Mouse (Mus musculus) forebrain, embryonic 11.5 days (tissue): ENCODE measurements at regions not wholly inside any gene's neighbourhood (a gene's known extent, or its start where the extent isn't known, plus 50 kb on each side); places are given as distances from the start of the nearest gene placed in this dataset.

ENCODE experiments used
- ATAC-seq: fragments of 200-750 bp; cut with Nextera tagmentation; replicated peaks from 2 replicates; pipeline ENCODE4 v1.8.0; 2017; ENCODE audit warnings: moderate TSS enrichment; ENCODE audit not compliant: low FRiP score
- DNase-seq: peaks from one replicate; pipeline ENCODE4 v3.0.0-alpha.2; 2017; ENCODE audit warnings: low spot score
- H3K27ac ChIP-seq: fragments of 300-500 bp; sonication (generic); 2 replicates; pipeline ENCODE4 v1.5.1; 2014; ENCODE audit warnings: low read depth, low read length
- H3K27me3 ChIP-seq: fragments of 300-500 bp; sonication (generic); 2 replicates; pipeline ENCODE4 v1.6.1; 2014; ENCODE audit warnings: mild to moderate bottlenecking, low read length, mixed read lengths; ENCODE audit not compliant: control insufficient read depth, insufficient read depth
- H3K36me3 ChIP-seq: fragments of 300-500 bp; sonication (generic); 2 replicates; pipeline ENCODE4 v1.6.1; 2014; ENCODE audit warnings: mild to moderate bottlenecking, low read length, moderate library complexity, mixed read lengths; ENCODE audit not compliant: control insufficient read depth, insufficient read depth
- H3K4me1 ChIP-seq: fragments of 300-500 bp; sonication (generic); replicated peaks from 2 replicates; pipeline ENCODE4 v1.6.1; 2014; ENCODE audit warnings: low read length, mixed read lengths; ENCODE audit not compliant: control insufficient read depth, insufficient read depth
- H3K4me2 ChIP-seq: fragments of 300-500 bp; sonication (generic); 2 replicates; pipeline ENCODE4 v1.6.1; 2014; ENCODE audit warnings: low read depth, mild to moderate bottlenecking, low read length, moderate library complexity, mixed read lengths; ENCODE audit not compliant: severe bottlenecking
- H3K4me3 ChIP-seq: fragments of 300-500 bp; sonication (generic); 2 replicates; pipeline ENCODE4 v1.5.1; 2014; ENCODE audit warnings: low read depth, low read length
- H3K9ac ChIP-seq: fragments of 300-500 bp; sonication (generic); 2 replicates; pipeline ENCODE4 v1.6.1; 2014; ENCODE audit warnings: low read length
- H3K9me3 ChIP-seq: fragments of 300-500 bp; sonication (generic); 2 replicates; pipeline ENCODE4 v1.6.1; 2016; ENCODE audit warnings: low read length, mixed read lengths; ENCODE audit not compliant: control insufficient read depth
- WGBS: fragments of 180-500 bp; shearing (Covaris S2); extraction: QIAGEN DNeasy Blood & Tissue Kit; methylation state at CpG from one replicate; pipeline ENCODE4 v1.1.7; 2014; 5-methylcytosine and 5-hydroxymethylcytosine counted together

DNA sequence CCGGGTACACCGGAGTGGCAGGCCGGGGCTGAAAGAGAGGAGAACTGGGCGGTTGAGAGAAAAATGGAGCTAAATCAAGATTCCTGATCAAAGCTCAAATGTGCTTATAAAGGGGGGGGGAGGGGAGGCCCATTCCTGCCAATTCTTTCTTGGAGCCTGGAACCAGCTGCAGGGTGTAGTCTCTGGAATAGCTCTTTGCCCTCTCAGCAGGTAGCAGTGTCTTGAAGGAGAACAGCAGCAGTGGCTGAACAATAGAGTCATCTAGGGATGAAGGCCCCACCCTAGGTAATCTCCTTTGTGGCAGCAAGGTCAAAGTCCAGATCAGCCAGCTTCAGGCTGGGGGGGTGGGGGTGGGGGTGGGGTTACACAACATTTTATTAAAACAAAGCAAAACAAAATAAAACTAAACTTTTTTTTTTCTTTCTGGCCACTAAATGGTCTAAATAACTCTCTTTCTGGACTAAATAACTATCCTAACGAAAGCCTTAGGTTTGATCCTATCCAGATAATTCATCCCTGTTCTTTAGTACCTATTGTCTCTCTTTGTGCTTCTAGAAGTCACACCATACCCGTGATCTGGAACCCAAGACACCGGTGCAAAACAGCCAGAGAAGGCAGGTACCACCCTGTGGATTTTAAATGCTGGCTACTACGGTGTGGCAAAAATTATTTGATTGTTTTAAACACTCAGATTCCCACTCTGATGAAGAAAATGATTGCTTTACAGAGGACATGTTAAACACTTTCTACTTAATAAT is 120.5 kb upstream of the B430218F22Rik start:
- no peak for DNase-seq
- 72% methylated on average over 8 of the region's 8 CpGs for WGBS
- Histone ChIP-seq H3K9ac (no peak overlapping the region), H3K27ac (no peak overlapping the region), H3K4me3 (no peak overlapping the region), H3K4me2 (no peak overlapping the region), H3K36me3 (no peaks in the 10 kb centered on the region), H3K27me3 (no peaks in the 10 kb centered on the region), H3K9me3 (no peaks in the 10 kb centered on the region), H3K4me1 (no peaks in the 10 kb centered on the region)
- 0 out of 2 replicates have a peak, but pooled peaks have one; percentile 33 for ATAC-seq

DNA sequence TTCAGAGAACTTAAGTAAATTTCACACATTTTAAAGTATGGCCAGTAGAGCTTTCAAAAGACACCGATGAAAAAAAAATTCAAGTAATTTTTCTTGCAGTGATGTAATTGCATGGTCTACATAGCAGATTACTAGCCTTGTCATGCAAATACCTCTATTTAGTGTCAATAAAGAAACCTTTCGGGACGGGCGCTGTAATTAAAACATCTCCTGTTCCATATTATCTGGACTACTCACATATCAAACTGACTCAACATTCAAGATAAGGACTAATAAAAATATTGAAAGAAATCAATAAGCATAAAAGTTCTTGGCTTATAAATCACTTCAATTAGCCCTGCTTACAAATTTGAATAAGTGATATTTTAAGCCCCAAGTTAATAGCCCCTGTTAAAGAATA is 113.5 kb upstream of the B430218F22Rik start:
- Histone ChIP-seq H3K27ac (no peak overlapping the region), H3K36me3 (no peaks in the 10 kb centered on the region), H3K27me3 (no peaks in the 10 kb centered on the region), H3K9me3 (no peaks in the 10 kb centered on the region), H3K4me3 (no peak overlapping the region), H3K4me1 (no peaks in the 10 kb centered on the region), H3K4me2 (no peak overlapping the region), H3K9ac (no peak overlapping the region)
- DNase-seq = no peak
- no peak for ATAC-seq
- 86% methylated on average over 4 of the region's 4 CpGs for WGBS

DNA sequence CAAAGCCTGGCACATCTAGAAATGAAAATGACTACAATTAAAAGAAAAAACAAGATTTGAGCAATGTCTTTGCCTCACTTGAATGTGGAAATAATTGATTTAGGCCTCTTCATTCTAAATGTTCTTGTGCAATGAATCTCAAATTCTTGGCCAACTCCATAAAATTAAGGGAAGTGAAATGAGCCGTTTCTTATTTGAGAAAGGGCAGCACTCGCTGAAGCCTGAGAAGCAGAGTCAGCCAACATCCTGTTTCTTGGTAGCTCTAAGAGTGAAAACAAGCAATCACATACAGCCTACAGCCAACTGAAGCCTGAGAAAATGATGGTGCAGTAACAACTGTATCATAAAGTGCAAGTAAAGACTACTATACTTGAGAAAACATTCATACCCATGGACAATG is 105.5 kb upstream of the B430218F22Rik start:
- no peak overlapping the region for H3K9ac ChIP-seq
- no peaks in the 10 kb centered on the region for H3K9me3 ChIP-seq
- H3K27me3 ChIP-seq = no peaks in the 10 kb centered on the region
- no peak for ATAC-seq
- no peak overlapping the region for H3K27ac ChIP-seq
- H3K4me3 ChIP-seq = no peak overlapping the region
- 89% methylated on average over 2 of the region's 2 CpGs for WGBS
- no peak for DNase-seq
- no peak overlapping the region for H3K4me2 ChIP-seq
- H3K36me3 ChIP-seq = no peaks in the 10 kb centered on the region
- H3K4me1 ChIP-seq = no peaks in the 10 kb centered on the region

DNA sequence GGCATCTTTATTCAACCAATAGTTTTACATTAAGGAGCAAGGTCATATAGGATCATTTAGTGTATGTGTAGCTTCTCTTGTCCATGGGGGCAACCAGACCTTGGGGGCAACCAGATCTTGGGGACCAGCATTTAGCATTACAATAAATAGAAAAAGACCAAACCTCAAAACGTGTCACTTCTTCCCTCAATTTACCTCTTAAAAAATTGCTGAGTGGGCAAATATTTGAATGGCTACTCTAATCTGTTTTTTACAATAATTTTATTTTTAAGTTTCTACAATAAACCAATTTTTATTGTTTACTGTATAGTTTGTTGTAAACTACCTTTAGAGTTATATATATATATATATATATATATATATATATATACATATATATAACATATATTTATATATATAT is 92.7 kb upstream of the B430218F22Rik start:
- WGBS = 90% methylated on average over 1 of the region's 1 CpGs
- Histone ChIP-seq H3K4me1 (no peaks in the 10 kb centered on the region), H3K9ac (no peak overlapping the region), H3K27me3 (no peaks in the 10 kb centered on the region), H3K27ac (no peak overlapping the region), H3K4me3 (no peak overlapping the region), H3K4me2 (no peak overlapping the region), H3K36me3 (no peaks in the 10 kb centered on the region), H3K9me3 (no peaks in the 10 kb centered on the region)
- DNase-seq (no peak), ATAC-seq (no peak)

DNA sequence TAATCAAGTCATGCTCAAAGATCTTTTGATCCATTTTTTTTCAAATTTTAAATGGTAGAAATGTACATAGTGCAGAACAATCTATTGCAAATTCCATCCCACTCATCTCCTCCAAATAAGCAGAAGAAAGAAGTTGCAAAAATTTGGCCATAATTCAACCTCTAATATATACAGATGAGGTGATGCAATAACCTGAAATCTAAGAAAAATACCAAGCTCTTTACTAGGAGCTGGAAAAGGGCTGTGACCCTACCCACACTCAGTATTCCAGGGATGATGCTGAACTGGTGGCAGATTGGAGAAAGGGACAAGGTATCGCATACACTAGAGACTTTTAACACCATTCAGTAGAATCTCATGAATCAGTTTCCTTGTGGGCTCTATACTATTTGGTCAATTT is 76.3 kb upstream of the B430218F22Rik start:
- no peak for DNase-seq
- Histone ChIP-seq H3K4me2 (no peak overlapping the region), H3K9ac (no peak overlapping the region), H3K4me1 (no peaks in the 10 kb centered on the region), H3K27ac (no peak overlapping the region), H3K36me3 (no peaks in the 10 kb centered on the region), H3K27me3 (no peaks in the 10 kb centered on the region), H3K9me3 (no peaks in the 10 kb centered on the region), H3K4me3 (no peak overlapping the region)
- no peak for ATAC-seq
- WGBS = 89% methylated on average over 1 of the region's 1 CpGs

DNA sequence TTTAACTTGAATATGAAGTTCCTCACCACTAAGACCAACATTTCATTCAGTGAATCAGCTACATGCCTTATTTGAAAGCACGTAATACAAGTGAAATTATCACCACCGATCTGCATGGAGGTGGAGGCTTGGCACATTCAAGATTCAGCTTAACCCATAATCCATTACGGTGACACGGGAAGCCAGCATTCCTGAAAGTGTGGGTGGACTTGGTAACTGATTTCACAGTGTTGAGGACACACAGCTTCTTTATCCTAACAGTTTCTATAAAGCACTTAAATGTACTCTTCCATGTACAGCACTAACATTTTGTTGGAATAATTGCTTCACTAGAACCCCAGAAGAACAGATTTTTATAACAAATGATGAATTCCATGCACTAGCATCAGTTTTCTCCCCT is 72.8 kb upstream of the B430218F22Rik start:
- H3K4me3 ChIP-seq = no peak overlapping the region
- H3K9ac ChIP-seq = no peak overlapping the region
- H3K36me3 ChIP-seq = no peaks in the 10 kb centered on the region
- H3K4me1 ChIP-seq = no peaks in the 10 kb centered on the region
- no peak overlapping the region for H3K4me2 ChIP-seq
- H3K27me3 ChIP-seq = no peaks in the 10 kb centered on the region
- DNase-seq = no peak
- H3K27ac ChIP-seq = no peak overlapping the region
- no peaks in the 10 kb centered on the region for H3K9me3 ChIP-seq
- 91% methylated on average over 4 of the region's 4 CpGs for WGBS
- no peak for ATAC-seq
